Mouse (Mus musculus): ENCODE results near the gene Bcl2.

GRCm38 (mm10) chr1:106628718-106629469 lies 85.2 kb downstream of the Bcl2 start:
- TF ChIP-seq HCFC1 (IDR thresholded peaks at IDR 0.05; ENCODE audit: borderline replicate concordance, insufficient read depth, low read length), result no peak
- TF ChIP-seq CHD2 (IDR thresholded peaks at IDR 0.05; ENCODE audit: low read depth, low read length), result no peak
- no peak for TF ChIP-seq ZNF384 (IDR thresholded peaks at IDR 0.05; ENCODE audit: low read depth, low read length)
- 0 out of 2 replicates have a peak, but pooled peaks have one; percentile 18 for TF ChIP-seq ZC3H11A (IDR thresholded peaks at IDR 0.05; ENCODE audit: borderline replicate concordance, low read depth, low read length)
